Mouse (Mus musculus): Measurements from ENCODE around the gene Aff3. TPM values are rescaled to one million over a fixed set of nuclear protein-coding genes. Genes with fewer than 3 reads are reported as not detected.

Gene Aff3
- polyA plus RNA-seq, 1 experiment from 2014 or later, result 15.4 TPM

DNA sequence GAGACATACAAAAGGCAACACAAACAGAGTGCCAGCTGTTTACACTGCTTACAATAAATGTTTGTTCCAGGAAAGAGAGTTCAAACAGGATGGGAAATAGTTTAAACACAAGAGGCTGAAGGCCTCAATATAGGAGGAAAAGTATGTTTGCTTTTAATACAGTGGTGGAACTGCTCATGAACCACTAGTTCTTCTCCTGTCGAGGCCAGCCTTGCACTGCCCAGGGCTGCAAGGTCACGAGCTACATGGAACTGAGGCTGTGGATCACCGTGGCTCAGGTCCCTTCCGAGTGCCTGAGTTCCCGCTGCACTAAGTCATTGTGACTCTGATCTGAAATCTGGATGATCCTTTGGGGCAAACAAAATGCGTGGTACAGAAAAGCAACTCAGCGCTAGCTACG, 73.6 kb downstream of the Aff3 start:
- H3K36me3 ChIP-seq, result no peaks in the 10 kb centered on the region
- WGBS, result 86% methylated on average over 8 of the region's 8 CpGs

DNA sequence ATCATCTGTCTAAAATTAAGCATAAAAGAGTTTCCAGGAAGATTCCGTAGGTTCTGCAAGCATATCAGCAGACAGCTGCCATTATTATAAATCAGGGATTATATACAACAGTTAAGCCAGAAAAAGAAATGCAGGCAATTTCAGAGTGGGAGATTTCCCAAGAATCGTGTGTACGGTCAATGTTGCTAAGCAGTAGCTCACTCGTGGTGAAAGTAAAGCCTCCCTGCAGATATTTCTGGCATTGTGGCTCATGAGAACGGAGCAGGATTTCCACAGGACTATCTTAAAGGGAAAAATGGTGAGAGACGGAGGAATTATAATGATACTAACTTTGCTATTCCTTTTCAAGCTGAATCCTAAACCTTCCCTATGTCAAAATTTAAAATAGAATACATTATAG, 76.0 kb downstream of the Aff3 start:
- H3K36me3 ChIP-seq, result no peaks in the 10 kb centered on the region
- ATAC-seq (ENCODE audit: insufficient number of reproducible peaks, low FRiP score, low TSS enrichment, low read depth), result no peak
- no peaks in the 10 kb centered on the region; the same call in 1 of the 2 replicates for H3K4me1 ChIP-seq
- H3K4me2 ChIP-seq (replicated peaks), result no peak overlapping the region
- H3K9me3 ChIP-seq (replicated peaks), result no peaks in the 10 kb centered on the region
- H3K4me3 ChIP-seq (replicated peaks), result no peak overlapping the region
- no peaks in the 10 kb centered on the region for H3K27me3 ChIP-seq
- no peak overlapping the region for H3K27ac ChIP-seq (replicated peaks)
- no peak overlapping the region for H3K9ac ChIP-seq
- WGBS, result 72% methylated on average over 6 of the region's 6 CpGs

More for the DNA sequence above, 73.6 kb downstream of the Aff3 start:
- Histone ChIP-seq H3K4me2 (replicated peaks) (no peak overlapping the region), H3K27me3 (no peaks in the 10 kb centered on the region), H3K9me3 (replicated peaks) (no peaks in the 10 kb centered on the region), H3K4me1 (peaks cover 7% of the 10 kb centered on the region), H3K9ac (no peak overlapping the region), H3K4me3 (replicated peaks) (no peak overlapping the region), H3K27ac (replicated peaks) (no peak overlapping the region)
- no peak for ATAC-seq (ENCODE audit: insufficient number of reproducible peaks, low FRiP score, low TSS enrichment, low read depth)

DNA sequence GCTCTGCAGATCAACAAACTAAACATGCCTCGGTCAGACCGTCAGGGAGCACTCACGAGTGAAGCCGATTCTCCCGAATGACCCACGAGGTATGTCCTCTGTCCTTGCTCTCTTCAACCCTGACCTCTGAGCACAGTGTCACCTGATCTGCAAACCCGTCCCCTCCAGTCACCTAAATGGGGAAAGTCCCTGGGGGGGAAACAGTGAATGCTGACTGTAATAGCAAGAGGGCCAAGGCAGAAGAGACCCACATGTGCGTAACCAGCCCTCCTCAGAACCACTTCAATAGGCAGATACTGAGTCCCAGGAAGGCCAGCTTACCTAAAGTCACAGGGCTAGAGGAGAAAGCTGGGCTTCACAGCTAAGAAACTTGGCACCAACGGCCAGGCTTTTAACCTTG, 82.4 kb downstream of the Aff3 start:
- Histone ChIP-seq H3K27ac (replicated peaks) (no peak overlapping the region), H3K9ac (no peak overlapping the region), H3K4me2 (replicated peaks) (no peak overlapping the region), H3K36me3 (no peaks in the 10 kb centered on the region), H3K27me3 (no peaks in the 10 kb centered on the region), H3K4me1 (peaks cover 6% of the 10 kb centered on the region; the same call in 1 of the 2 replicates), H3K4me3 (replicated peaks) (no peak overlapping the region), H3K9me3 (replicated peaks) (no peaks in the 10 kb centered on the region)
- 79% methylated on average over 9 of the region's 9 CpGs for WGBS
- ATAC-seq (ENCODE audit: insufficient number of reproducible peaks, low FRiP score, low TSS enrichment, low read depth), result no peak

DNA sequence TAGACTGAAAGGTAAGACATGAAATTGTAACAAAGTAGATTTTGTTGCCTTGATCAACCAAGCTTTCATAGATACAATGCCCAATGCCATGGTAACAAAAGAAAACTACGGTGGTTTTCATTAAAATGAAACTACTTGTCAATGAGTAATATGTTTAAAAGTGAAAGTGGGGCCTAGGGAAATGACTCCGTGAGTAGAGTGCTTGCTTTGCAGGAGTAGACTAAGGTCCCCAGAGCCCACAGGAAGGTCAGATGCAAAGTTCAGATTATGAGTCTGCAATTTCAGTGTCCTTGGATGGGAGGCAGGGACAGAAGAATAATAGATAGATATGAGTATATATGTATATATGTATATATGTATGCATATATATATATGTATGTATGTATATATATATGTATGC, 84.2 kb downstream of the Aff3 start:
- 80% methylated on average over 2 of the region's 2 CpGs for WGBS
- no peaks in the 10 kb centered on the region for H3K27me3 ChIP-seq
- H3K36me3 ChIP-seq, result no peaks in the 10 kb centered on the region
- no peak overlapping the region for H3K9ac ChIP-seq
- H3K4me2 ChIP-seq (replicated peaks), result no peak overlapping the region
- peaks cover 6% of the 10 kb centered on the region; the same call in 1 of the 2 replicates for H3K4me1 ChIP-seq
- H3K4me3 ChIP-seq (replicated peaks), result no peak overlapping the region
- H3K27ac ChIP-seq (replicated peaks), result no peak overlapping the region
- no peak for ATAC-seq (ENCODE audit: insufficient number of reproducible peaks, low FRiP score, low TSS enrichment, low read depth)
- no peaks in the 10 kb centered on the region for H3K9me3 ChIP-seq (replicated peaks)

DNA sequence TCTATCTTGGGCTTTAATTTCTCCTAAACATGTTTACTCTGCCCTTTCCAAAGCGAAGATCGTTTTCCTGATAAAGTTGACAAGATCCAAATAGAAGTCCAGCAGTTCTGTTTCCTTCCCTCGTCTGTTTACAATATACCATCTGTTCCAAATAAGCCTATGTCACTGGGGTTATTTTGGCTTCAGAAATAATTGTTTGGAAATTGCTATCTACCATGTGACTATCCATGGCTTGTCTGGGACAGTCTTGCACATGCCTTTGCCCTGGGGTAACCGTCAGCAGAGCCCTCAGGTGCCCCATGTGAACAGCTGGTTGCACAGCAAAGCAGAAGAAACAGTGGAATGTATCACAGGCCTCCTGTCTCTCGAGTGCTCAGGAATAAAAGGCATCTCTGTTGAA, 86.4 kb downstream of the Aff3 start:
- Histone ChIP-seq H3K36me3 (no peaks in the 10 kb centered on the region), H3K4me1 (peaks cover 6% of the 10 kb centered on the region; the same call in 1 of the 2 replicates), H3K27me3 (no peaks in the 10 kb centered on the region), H3K4me3 (replicated peaks) (no peak overlapping the region), H3K9me3 (replicated peaks) (no peaks in the 10 kb centered on the region), H3K4me2 (replicated peaks) (no peak overlapping the region), H3K27ac (replicated peaks) (no peak overlapping the region), H3K9ac (no peak overlapping the region)
- no peak for ATAC-seq (ENCODE audit: insufficient number of reproducible peaks, low FRiP score, low TSS enrichment, low read depth)
- 30% methylated on average over 5 of the region's 5 CpGs for WGBS

DNA sequence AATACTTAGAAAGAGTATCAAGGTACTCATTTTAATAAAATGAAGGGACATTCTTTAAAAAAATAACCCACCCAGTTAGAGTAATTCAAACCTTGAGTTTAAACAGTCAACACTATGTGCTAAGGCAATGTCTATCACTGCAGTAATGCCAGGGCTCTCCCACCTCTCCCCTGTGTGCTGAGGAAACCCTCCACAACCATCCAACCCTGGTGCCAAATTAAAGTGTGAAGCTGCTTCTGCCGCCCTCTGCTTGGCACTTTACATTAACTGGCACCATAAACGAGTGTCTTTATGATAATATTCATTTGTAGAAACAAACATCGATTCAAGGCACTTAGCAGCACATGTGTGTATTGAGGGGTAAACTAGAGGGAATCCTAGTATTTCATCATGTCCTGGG, 97.0 kb downstream of the Aff3 start:
- no peak overlapping the region for H3K9ac ChIP-seq
- H3K4me3 ChIP-seq (replicated peaks), result no peak overlapping the region
- 74% methylated on average over 3 of the region's 3 CpGs for WGBS
- no peaks in the 10 kb centered on the region for H3K9me3 ChIP-seq (replicated peaks)
- no peaks in the 10 kb centered on the region for H3K27me3 ChIP-seq
- no peak overlapping the region for H3K4me2 ChIP-seq (replicated peaks)
- no peak overlapping the region for H3K27ac ChIP-seq (replicated peaks)
- H3K4me1 ChIP-seq, result peaks cover 12% of the 10 kb centered on the region; the same call in 1 of the 2 replicates
- no peak for ATAC-seq (ENCODE audit: insufficient number of reproducible peaks, low FRiP score, low TSS enrichment, low read depth)
- H3K36me3 ChIP-seq, result no peaks in the 10 kb centered on the region

DNA sequence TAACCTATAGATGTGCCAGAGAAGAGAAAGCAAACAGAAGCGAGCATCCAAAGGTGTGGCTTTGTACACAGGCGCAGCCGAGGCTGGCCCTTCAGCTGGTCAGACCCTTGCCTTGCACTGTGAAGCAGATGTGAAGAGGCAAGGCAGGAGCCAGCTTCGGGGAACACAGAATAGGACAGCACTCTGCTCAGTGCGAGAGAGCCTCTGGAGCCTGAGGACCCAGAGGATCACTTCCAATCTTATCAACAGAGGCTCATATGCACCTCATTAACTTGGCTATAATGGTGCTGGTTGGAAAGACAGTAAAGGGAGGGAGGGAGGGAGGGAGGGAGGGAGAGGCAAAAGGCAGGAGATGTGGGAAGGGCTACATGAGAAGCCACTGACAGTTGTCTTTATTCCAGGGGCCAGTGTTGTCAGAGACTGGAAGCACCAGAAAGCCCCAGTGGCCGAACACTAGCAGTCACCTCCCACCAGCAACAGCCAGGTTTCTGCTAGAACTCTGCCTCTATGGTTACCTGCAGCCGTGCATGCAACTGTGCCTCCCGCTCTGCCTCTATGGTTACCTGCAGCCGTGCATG, 98.6 kb downstream of the Aff3 start:
- no peaks in the 10 kb centered on the region for H3K36me3 ChIP-seq
- no peaks in the 10 kb centered on the region for H3K27me3 ChIP-seq
- WGBS, result 52% methylated on average over 9 of the region's 9 CpGs
- no peak overlapping the region for H3K9ac ChIP-seq
- 0 out of 2 replicates have a peak, but pooled peaks have one; percentile 60 for ATAC-seq (ENCODE audit: insufficient number of reproducible peaks, low FRiP score, low TSS enrichment, low read depth)
- no peak overlapping the region for H3K4me2 ChIP-seq (replicated peaks)
- no peaks in the 10 kb centered on the region for H3K9me3 ChIP-seq (replicated peaks)
- no peak overlapping the region for H3K4me3 ChIP-seq (replicated peaks)
- no peak overlapping the region for H3K27ac ChIP-seq (replicated peaks)
- H3K4me1 ChIP-seq, result peaks cover 20% of the 10 kb centered on the region; the same call in 1 of the 2 replicates

DNA sequence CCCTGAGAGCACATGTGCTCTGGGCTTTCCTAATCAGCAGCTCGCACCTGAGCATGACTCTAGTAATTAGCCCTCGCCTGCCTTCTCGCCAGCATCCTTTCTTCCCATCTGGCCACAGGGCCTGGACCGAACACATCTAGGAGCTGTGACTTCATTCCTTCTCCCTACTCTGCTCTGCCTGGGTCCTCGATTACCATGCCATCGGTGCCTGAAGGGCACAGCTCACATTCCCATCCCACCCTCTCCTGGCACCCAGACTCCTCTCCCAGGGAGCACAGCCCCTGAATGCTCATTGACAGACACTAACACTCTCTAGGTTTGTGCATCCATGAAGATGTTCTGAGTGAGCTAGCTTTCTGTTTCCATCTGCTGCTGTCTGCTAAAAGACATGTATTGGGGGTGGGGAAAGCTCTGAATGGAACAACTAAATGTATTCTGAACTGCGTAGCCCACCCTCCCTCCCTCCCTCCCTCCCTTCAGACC, 99.4 kb downstream of the Aff3 start:
- Histone ChIP-seq H3K27me3 (no peaks in the 10 kb centered on the region), H3K4me2 (replicated peaks) (no peak overlapping the region), H3K36me3 (no peaks in the 10 kb centered on the region), H3K27ac (replicated peaks) (no peak overlapping the region), H3K4me3 (replicated peaks) (no peak overlapping the region), H3K9ac (no peak overlapping the region), H3K9me3 (replicated peaks) (no peaks in the 10 kb centered on the region), H3K4me1 (peaks cover 20% of the 10 kb centered on the region; the same call in 1 of the 2 replicates)
- peak; percentile 20; the same call in 1 of the 2 replicates for ATAC-seq (ENCODE audit: insufficient number of reproducible peaks, low FRiP score, low TSS enrichment, low read depth)
- WGBS, result 42% methylated on average over 7 of the region's 7 CpGs

DNA sequence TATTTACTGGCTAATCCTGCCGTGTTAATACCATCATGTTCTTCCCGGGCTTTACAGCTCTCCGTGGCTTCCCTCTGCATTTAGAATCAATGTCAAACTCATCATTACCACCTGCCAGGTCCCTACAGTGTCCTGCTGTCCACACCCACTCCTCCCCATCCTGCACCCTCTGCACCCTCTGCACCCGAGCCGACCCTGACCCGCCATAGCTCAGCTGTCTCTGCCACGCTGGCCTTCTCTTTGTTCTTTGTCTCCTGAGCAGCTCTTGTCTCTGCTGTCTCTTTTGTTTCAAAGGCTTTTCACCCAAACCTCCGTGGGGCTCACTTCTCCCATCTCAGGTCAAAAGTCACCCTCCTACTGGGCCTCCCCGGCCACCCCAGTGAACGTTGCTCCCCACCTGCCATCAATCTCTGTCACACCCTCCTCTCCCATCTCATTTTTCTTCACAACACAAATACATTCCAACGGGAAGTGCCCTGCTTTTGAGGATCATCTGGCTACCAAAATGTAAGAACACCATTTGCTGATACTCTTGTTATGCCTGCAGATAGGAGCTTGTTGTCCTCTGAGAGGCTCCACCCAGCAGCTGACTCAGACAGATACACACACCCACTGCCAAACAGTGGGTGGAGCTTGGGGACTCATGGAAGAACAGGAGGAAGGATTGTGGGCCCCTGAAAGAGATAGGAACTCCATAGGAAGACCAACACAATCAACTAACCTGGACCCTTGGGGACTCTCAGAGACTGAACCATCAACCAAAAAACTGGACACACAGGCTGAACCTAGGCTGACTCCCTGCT, 102.2 kb downstream of the Aff3 start:
- no peaks in the 10 kb centered on the region for H3K27me3 ChIP-seq
- no peak overlapping the region for H3K4me3 ChIP-seq (replicated peaks)
- H3K36me3 ChIP-seq, result no peaks in the 10 kb centered on the region
- H3K27ac ChIP-seq (replicated peaks), result no peak overlapping the region
- peaks cover 20% of the 10 kb centered on the region; the same call in 1 of the 2 replicates for H3K4me1 ChIP-seq
- no peak overlapping the region for H3K4me2 ChIP-seq (replicated peaks)
- 42% methylated on average over 11 of the region's 11 CpGs for WGBS
- H3K9me3 ChIP-seq (replicated peaks), result no peaks in the 10 kb centered on the region
- no peak for ATAC-seq (ENCODE audit: insufficient number of reproducible peaks, low FRiP score, low TSS enrichment, low read depth)
- no peak overlapping the region for H3K9ac ChIP-seq

DNA sequence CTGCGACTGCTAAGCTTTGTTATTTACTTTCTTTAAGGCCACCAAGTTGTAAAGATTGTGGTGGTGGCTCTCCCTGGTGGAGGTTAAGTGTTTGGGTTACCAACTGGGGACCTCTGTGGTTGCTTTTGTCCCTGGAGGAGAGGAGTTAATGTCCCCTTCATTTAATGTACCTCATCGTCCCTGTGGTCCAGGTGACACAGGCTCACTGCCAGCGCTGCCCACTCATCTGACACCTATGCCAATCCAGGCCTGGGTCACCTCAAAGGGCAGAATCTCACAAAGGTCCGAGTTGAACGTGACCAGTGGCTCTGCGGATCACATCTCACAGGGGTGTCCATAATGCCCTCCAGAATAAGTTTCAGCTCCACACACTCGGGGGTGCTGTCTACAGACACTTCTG, 103.4 kb downstream of the Aff3 start:
- no peaks in the 10 kb centered on the region for H3K9me3 ChIP-seq (replicated peaks)
- 82% methylated on average over 7 of the region's 7 CpGs for WGBS
- H3K27me3 ChIP-seq, result no peaks in the 10 kb centered on the region
- H3K27ac ChIP-seq (replicated peaks), result no peak overlapping the region
- H3K9ac ChIP-seq, result no peak overlapping the region
- no peak overlapping the region for H3K4me3 ChIP-seq (replicated peaks)
- H3K4me1 ChIP-seq, result peaks cover 15% of the 10 kb centered on the region; the same call in 1 of the 2 replicates
- no peak overlapping the region for H3K4me2 ChIP-seq (replicated peaks)
- H3K36me3 ChIP-seq, result no peaks in the 10 kb centered on the region
- no peak for ATAC-seq (ENCODE audit: insufficient number of reproducible peaks, low FRiP score, low TSS enrichment, low read depth)

DNA sequence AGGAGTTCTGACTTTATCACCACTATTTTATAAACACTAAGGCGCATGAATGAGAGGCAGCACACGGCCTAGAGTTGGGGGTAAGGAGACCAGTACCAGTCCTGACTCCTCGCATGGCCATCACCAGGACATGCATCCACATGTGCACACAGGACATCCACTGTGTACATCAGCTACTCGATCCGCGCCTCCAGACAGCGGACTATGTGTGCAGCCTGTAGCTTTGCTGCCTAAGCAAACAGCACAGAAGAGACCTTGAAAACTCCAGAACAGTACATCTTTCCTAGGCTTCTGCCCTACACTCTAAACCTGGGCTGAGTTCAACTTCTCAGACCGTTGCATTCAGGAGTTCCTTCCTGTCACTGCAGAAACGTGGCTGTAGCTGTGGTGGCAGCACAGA, 104.1 kb downstream of the Aff3 start:
- Histone ChIP-seq H3K27ac (replicated peaks) (no peak overlapping the region), H3K4me2 (replicated peaks) (no peak overlapping the region), H3K27me3 (no peaks in the 10 kb centered on the region), H3K36me3 (no peaks in the 10 kb centered on the region), H3K9ac (no peak overlapping the region), H3K9me3 (replicated peaks) (no peaks in the 10 kb centered on the region), H3K4me1 (peaks cover 10% of the 10 kb centered on the region; the same call in 1 of the 2 replicates), H3K4me3 (replicated peaks) (no peak overlapping the region)
- WGBS, result 85% methylated on average over 9 of the region's 9 CpGs
- ATAC-seq (ENCODE audit: insufficient number of reproducible peaks, low FRiP score, low TSS enrichment, low read depth), result no peak
